Mouse (Mus musculus) midbrain, embryonic 14.5 days (tissue): ENCODE results near the gene Clvs2. TPM values are rescaled to one million over a fixed set of nuclear protein-coding genes. Genes with fewer than 3 reads are reported as not detected.

ENCODE experiments used
- ATAC-seq: fragments of 200-750 bp; cut with Nextera tagmentation; 2 replicates; pipeline ENCODE4 v1.8.0; 2017; ENCODE audit warnings: moderate number of reproducible peaks, moderate library complexity; ENCODE audit not compliant: low FRiP score, low TSS enrichment
- DNase-seq: peaks from one replicate; pipeline ENCODE4 v3.0.0-alpha.2; 2015
- H3K27ac ChIP-seq: fragments of 300-500 bp; sonication (generic); replicated peaks from 2 replicates; pipeline ENCODE4 v1.5.1; 2014; ENCODE audit warnings: mild to moderate bottlenecking, low read depth, low read length, moderate library complexity
- H3K27me3 ChIP-seq: fragments of 300-500 bp; sonication (generic); 2 replicates; pipeline ENCODE4 v1.6.1; 2014; ENCODE audit warnings: low read length, control low read depth, mixed read lengths; ENCODE audit not compliant: control insufficient read depth, insufficient read depth
- H3K36me3 ChIP-seq: fragments of 300-500 bp; sonication (generic); 2 replicates; pipeline ENCODE4 v1.6.1; 2014; ENCODE audit warnings: low read length, control low read depth; ENCODE audit not compliant: control insufficient read depth, insufficient read depth
- H3K4me1 ChIP-seq: fragments of 300-500 bp; sonication (generic); 2 replicates; pipeline ENCODE4 v1.6.1; 2014; ENCODE audit warnings: mild to moderate bottlenecking, antibody characterized with exemption, low read length, control low read depth; ENCODE audit not compliant: control insufficient read depth, insufficient read depth
- H3K4me2 ChIP-seq: fragments of 300-500 bp; sonication (generic); 2 replicates; pipeline ENCODE4 v1.6.1; 2014; ENCODE audit warnings: mild to moderate bottlenecking, low read length, moderate library complexity
- H3K4me3 ChIP-seq: fragments of 300-500 bp; sonication (generic); replicated peaks from 2 replicates; pipeline ENCODE4 v1.5.1; 2014; ENCODE audit warnings: low read depth, low read length
- H3K9ac ChIP-seq: fragments of 300-500 bp; sonication (generic); replicated peaks from 2 replicates; pipeline ENCODE4 v1.6.1; 2014; ENCODE audit warnings: mild to moderate bottlenecking, low read length, moderate library complexity
- H3K9me3 ChIP-seq: fragments of 300-500 bp; sonication (generic); 2 replicates; pipeline ENCODE4 v1.6.1; 2016; ENCODE audit warnings: low read length, control low read depth, mixed read lengths; ENCODE audit not compliant: control insufficient read depth
- WGBS: fragments of 180-500 bp; shearing (Covaris S2); extraction: QIAGEN DNeasy Blood & Tissue Kit; methylation state at CpG from one replicate; pipeline ENCODE4 v1.1.7; 2014; 5-methylcytosine and 5-hydroxymethylcytosine counted together
- polyA plus RNA-seq: library from polyadenylated mRNA; unstranded; fragments of >200 nt; fragmentation: Nextera tagmentation; extraction: Ambion mirVana; gene quantifications from 2 replicates; pipeline ENCODE4 v1.2.1, GENCODE M21; 2014

The Clvs2 gene
- polyA plus RNA-seq, 1 experiment from 2014 or later = 22.8 TPM

DNA sequence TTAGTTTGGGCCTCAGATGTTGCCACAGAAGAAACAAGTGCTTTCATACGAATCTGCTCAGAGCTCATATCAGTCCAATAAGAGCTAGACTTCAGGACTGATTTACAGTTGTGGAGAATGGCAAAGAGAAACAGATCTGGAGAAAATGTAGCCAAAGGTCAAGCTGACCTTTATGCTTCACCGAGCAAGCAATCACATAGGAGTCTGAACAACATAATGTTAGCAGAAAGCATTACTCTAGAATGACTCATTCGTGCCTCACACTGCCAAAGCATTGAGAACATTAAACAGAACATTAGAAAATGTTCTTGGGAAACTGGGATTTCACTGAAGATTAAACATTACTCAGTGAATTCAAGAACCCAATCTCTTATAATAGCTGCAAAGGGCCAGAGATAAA is 66.5 kb downstream of the Clvs2 start:
- Histone ChIP-seq H3K9ac (no peak overlapping the region), H3K4me1 (no peaks in the 10 kb centered on the region), H3K36me3 (no peaks in the 10 kb centered on the region), H3K27ac (no peak overlapping the region), H3K4me2 (no peak overlapping the region), H3K4me3 (no peak overlapping the region), H3K9me3 (no peaks in the 10 kb centered on the region), H3K27me3 (no peaks in the 10 kb centered on the region)
- ATAC-seq (no peak), DNase-seq (no peak)
- WGBS = 68% methylated on average over 3 of the region's 3 CpGs

DNA sequence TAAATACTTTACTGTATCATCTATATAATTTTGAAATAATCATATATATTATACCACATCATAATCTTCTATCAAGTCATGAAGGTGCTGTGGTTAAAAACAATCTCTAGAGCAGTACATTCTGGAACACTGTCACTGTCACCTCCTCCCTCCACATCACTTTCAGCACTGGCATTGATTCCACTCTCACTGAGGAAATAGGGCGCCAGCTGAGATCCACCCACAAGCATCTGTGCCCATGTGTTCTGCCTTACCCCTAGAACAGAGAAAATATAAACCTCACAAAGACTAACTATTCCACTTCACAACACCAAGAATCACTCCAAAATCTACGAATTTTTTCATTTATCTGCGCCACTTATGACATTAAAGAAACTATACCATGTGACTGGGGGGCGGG is 84.2 kb downstream of the Clvs2 start:
- 79% methylated on average over 4 of the region's 4 CpGs for WGBS
- no peaks in the 10 kb centered on the region for H3K9me3 ChIP-seq
- no peaks in the 10 kb centered on the region for H3K27me3 ChIP-seq
- no peaks in the 10 kb centered on the region for H3K4me1 ChIP-seq
- no peak overlapping the region for H3K9ac ChIP-seq
- no peak overlapping the region for H3K27ac ChIP-seq
- DNase-seq = no peak
- no peak overlapping the region for H3K4me2 ChIP-seq
- H3K4me3 ChIP-seq = no peak overlapping the region
- ATAC-seq = no peak
- H3K36me3 ChIP-seq = no peaks in the 10 kb centered on the region

Other genes starting within 250 kb of the Clvs2 start
- gene Sult3a2, start 161.9 kb upstream of the Clvs2 start, polyA plus RNA-seq = not detected in 2 replicates
- gene Sult3a1, start 233.0 kb upstream of the Clvs2 start, polyA plus RNA-seq = not detected in 2 replicates